Mouse (Mus musculus) stomach, postnatal 0 days (tissue): Measurements from ENCODE around the gene Rabgap1l. TPM values are rescaled to one million over a fixed set of nuclear protein-coding genes. Genes with fewer than 3 reads are reported as not detected.

Experiments used
- ATAC-seq: fragments of 200-750 bp; cut with Nextera tagmentation; 2 replicates; pipeline ENCODE4 v1.8.0; 2017; ENCODE audit not compliant: low FRiP score, low TSS enrichment
- DNase-seq: peaks from one replicate; pipeline ENCODE4 v3.0.0-alpha.2; 2016; ENCODE audit warnings: low spot score
- H3K27ac ChIP-seq: fragments of 300-500 bp; sonication (generic); replicated peaks from 2 replicates; pipeline ENCODE4 v1.5.1; 2014; ENCODE audit warnings: mild to moderate bottlenecking, control low read depth
- H3K27me3 ChIP-seq: fragments of 300-500 bp; sonication (generic); 2 replicates; pipeline ENCODE4 v1.6.1; 2014; ENCODE audit warnings: low read length; ENCODE audit not compliant: control insufficient read depth, insufficient read depth
- H3K36me3 ChIP-seq: fragments of 300-500 bp; sonication (generic); 2 replicates; pipeline ENCODE4 v1.6.1; 2014; ENCODE audit warnings: low read length, mixed read lengths; ENCODE audit not compliant: control insufficient read depth, insufficient read depth
- H3K4me1 ChIP-seq: fragments of 300-500 bp; sonication (generic); replicated peaks from 2 replicates; pipeline ENCODE4 v1.6.1; 2014; ENCODE audit warnings: antibody characterized with exemption; ENCODE audit not compliant: control insufficient read depth, insufficient read depth
- H3K4me2 ChIP-seq: fragments of 300-500 bp; sonication (generic); replicated peaks from 2 replicates; pipeline ENCODE4 v1.6.1; 2014; ENCODE audit warnings: low read depth, mild to moderate bottlenecking, control low read depth, moderate library complexity
- H3K4me3 ChIP-seq: fragments of 300-500 bp; sonication (generic); 2 replicates; pipeline ENCODE4 v1.5.1; 2014; ENCODE audit warnings: low read depth, low read length, control low read depth
- H3K9ac ChIP-seq: fragments of 300-500 bp; sonication (generic); 2 replicates; pipeline ENCODE4 v1.6.1; 2014; ENCODE audit warnings: mild to moderate bottlenecking, low read length, control low read depth, mixed read lengths
- H3K9me3 ChIP-seq: fragments of 300-500 bp; sonication (generic); 2 replicates; pipeline ENCODE4 v1.6.1; 2016; ENCODE audit warnings: low read length; ENCODE audit not compliant: control insufficient read depth
- CTCF ChIP-seq: IDR thresholded peaks from 2 replicates; pipeline ENCODE4 v1.5.1; 2016; ENCODE audit warnings: antibody characterized with exemption, low read depth, mild to moderate bottlenecking, moderate library complexity
- EP300 ChIP-seq: optimal IDR thresholded peaks from 2 replicates; pipeline ENCODE3; 2016; ENCODE audit warnings: antibody characterized with exemption
- WGBS: fragments of 180-500 bp; shearing (Covaris S2); extraction: QIAGEN DNeasy Blood & Tissue Kit; methylation state at CpG from one replicate; pipeline ENCODE4 v1.1.7; 2014; 5-methylcytosine and 5-hydroxymethylcytosine counted together
- polyA plus RNA-seq: library from polyadenylated mRNA; unstranded; fragments of >200 nt; fragmentation: Nextera tagmentation; extraction: Ambion mirVana; gene quantifications from 2 replicates; pipeline ENCODE4 v1.2.1, GENCODE M21; 2015

Rabgap1l gene
- polyA plus RNA-seq, 1 experiment from 2014 or later = 19.6 TPM

- WGBS = 73% methylated on average over 1 of the region's 1 CpGs
- TF ChIP-seq EP300 (no peak), CTCF (no peak)
- Histone ChIP-seq H3K4me3 (no peak overlapping the region), H3K36me3 (no peaks in the 10 kb centered on the region), H3K27ac (no peak overlapping the region), H3K4me1 (no peaks in the 10 kb centered on the region), H3K9me3 (no peaks in the 10 kb centered on the region), H3K27me3 (no peaks in the 10 kb centered on the region), H3K9ac (no peak overlapping the region), H3K4me2 (no peak overlapping the region)
- DNase-seq = no peak
- ATAC-seq = no peak
These were observed 472.3 kb downstream of the Rabgap1l start for GRCm38 (mm10) chr1:160320690-160321089.

- no peak overlapping the region for H3K4me3 ChIP-seq
- no peaks in the 10 kb centered on the region for H3K4me1 ChIP-seq
- H3K9me3 ChIP-seq = no peaks in the 10 kb centered on the region
- TF ChIP-seq EP300 (no peak), CTCF (no peak)
- peak; percentile 34 for DNase-seq
- 0 out of 2 replicates have a peak, but pooled peaks cover 2% of the 10 kb centered on the region for H3K36me3 ChIP-seq
- 69% methylated on average over 8 of the region's 8 CpGs for WGBS
- ATAC-seq = peak; percentile 94
- H3K27me3 ChIP-seq = no peaks in the 10 kb centered on the region
- H3K27ac ChIP-seq = no peak overlapping the region
- H3K4me2 ChIP-seq = no peak overlapping the region
- no peak overlapping the region for H3K9ac ChIP-seq
These were observed 474.8 kb downstream of the Rabgap1l start for GRCm38 (mm10) chr1:160318057-160318725.

DNA sequence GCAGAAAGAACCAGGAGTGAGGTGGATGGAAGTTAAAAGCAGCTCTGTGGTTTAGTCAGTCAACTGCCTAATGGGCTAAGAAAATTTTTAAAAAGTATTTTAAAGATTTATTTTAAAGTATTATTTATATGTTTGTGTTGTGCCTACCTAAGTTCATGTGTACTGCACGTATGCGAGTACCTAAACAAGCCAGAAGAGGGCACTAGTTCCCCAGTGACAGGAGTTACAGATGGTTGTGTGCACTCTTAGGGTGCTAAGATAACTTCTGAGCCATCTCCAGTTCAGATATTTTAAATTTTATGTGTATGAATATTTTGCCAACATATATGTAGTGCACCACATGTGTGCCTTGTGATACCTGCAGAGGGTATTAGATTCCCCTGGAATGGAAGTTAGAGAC lies 476.8 kb downstream of the Rabgap1l start:
- Histone ChIP-seq H3K4me3 (no peak overlapping the region), H3K27me3 (no peaks in the 10 kb centered on the region), H3K4me2 (no peak overlapping the region), H3K9ac (no peak overlapping the region), H3K4me1 (no peaks in the 10 kb centered on the region), H3K27ac (no peak overlapping the region), H3K9me3 (no peaks in the 10 kb centered on the region), H3K36me3 (0 out of 2 replicates have a peak, but pooled peaks cover 2% of the 10 kb centered on the region)
- no peak for TF ChIP-seq EP300
- TF ChIP-seq CTCF = peak; percentile 33
- no peak for ATAC-seq
- no peak for DNase-seq
- WGBS = 91% methylated on average over 2 of the region's 2 CpGs

- H3K9ac ChIP-seq = no peak overlapping the region
- H3K27me3 ChIP-seq = no peaks in the 10 kb centered on the region
- no peak overlapping the region for H3K27ac ChIP-seq
- no peak overlapping the region for H3K4me2 ChIP-seq
- H3K9me3 ChIP-seq = no peaks in the 10 kb centered on the region
- DNase-seq (no peak), ATAC-seq (no peak)
- TF ChIP-seq CTCF (no peak), EP300 (no peak)
- no peaks in the 10 kb centered on the region for H3K4me1 ChIP-seq
- H3K36me3 ChIP-seq = 0 out of 2 replicates have a peak, but pooled peaks cover 2% of the 10 kb centered on the region
- 84% methylated on average over 4 of the region's 4 CpGs for WGBS
- no peak overlapping the region for H3K4me3 ChIP-seq
These were observed 480.4 kb downstream of the Rabgap1l start for GRCm38 (mm10) chr1:160312658-160313057.

DNA sequence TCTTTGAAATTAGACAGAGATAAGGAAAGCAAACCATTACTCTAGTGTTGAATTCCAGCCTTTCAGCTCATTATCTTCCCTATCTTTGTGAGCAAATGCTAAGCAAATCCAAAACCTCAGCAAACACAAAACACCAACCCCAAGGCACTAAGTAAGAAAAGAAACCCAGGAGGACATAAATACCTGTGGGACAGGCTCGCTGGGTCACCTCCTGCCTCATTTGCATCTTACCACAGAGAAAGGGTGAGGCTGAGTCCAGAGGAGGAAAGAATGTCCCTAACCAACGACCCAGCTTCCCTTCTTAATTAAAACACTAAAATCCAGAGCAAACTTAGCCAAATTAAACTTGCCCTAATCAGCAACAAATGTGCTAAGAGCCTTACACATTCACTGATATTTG lies 481.1 kb downstream of the Rabgap1l start:
- H3K9me3 ChIP-seq = no peaks in the 10 kb centered on the region
- 0 out of 2 replicates have a peak, but pooled peaks cover 2% of the 10 kb centered on the region for H3K36me3 ChIP-seq
- peak; percentile 82 for ATAC-seq
- no peak overlapping the region for H3K4me2 ChIP-seq
- H3K27ac ChIP-seq = peak overlapping the region; percentile 63
- 20% methylated on average over 2 of the region's 2 CpGs for WGBS
- H3K4me1 ChIP-seq = no peaks in the 10 kb centered on the region
- DNase-seq = peak; percentile 55
- no peaks in the 10 kb centered on the region for H3K27me3 ChIP-seq
- H3K9ac ChIP-seq = no peak overlapping the region
- TF ChIP-seq EP300 (no peak), CTCF (no peak)
- no peak overlapping the region for H3K4me3 ChIP-seq

GRCm38 (mm10) chr1:160309951-160310350 lies 483.1 kb downstream of the Rabgap1l start:
- DNase-seq = peak; percentile 38
- no peak for ATAC-seq
- 40% methylated on average over 5 of the region's 5 CpGs for WGBS
- no peak for TF ChIP-seq EP300
- TF ChIP-seq CTCF = no peak
- Histone ChIP-seq H3K4me2 (no peak overlapping the region), H3K4me3 (no peak overlapping the region), H3K9me3 (no peaks in the 10 kb centered on the region), H3K4me1 (no peaks in the 10 kb centered on the region), H3K27me3 (no peaks in the 10 kb centered on the region), H3K27ac (peak overlapping the region; percentile 61; the same call in 1 of the 2 replicates), H3K36me3 (no peaks in the 10 kb centered on the region), H3K9ac (no peak overlapping the region)
